Mouse (Mus musculus) kidney, adult 2 months (tissue): ENCODE measurements around the gene Aldh18a1.

ENCODE experiments used
- CTCF ChIP-seq: fragments of 200-500 bp; conservative IDR thresholded peaks from 2 replicates; pipeline ENCODE4 v1.5.1; 2011; ENCODE audit warnings: low read depth, mild to moderate bottlenecking, control low read depth, low read length, moderate library complexity, mixed read lengths; ENCODE audit not compliant: insufficient read depth, insufficient read length
- POLR2A ChIP-seq: fragments of 200-500 bp; IDR thresholded peaks from one replicate; pipeline ENCODE4 v1.6.1; 2011; ENCODE audit warnings: low read depth, low read length, control low read depth

DNA sequence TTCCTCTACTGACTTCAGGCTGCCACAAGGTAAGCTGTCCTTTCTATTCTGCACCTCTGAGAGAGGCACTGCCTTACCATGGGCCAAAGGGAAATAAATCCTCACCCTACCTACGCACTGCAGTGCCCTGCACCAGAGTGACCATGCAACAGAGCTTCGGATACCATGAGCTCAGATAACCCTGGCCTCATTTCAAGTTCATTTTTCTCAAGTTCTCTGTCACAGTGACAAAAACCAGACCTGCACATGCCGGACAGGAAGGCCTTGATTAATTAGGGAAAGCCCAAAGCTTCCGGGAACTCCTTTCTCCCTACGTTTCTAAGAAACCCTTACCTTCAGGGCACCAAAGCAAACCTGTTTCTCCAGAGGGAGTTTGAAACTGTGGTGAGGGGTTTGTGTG, 6.6 kb downstream of the Aldh18a1 start:
- TF ChIP-seq POLR2A (no peak), CTCF (no peak)
